Mouse (Mus musculus) frontal cortex, postnatal 10 days (tissue): Measurements from ENCODE around the gene RPS10-NUDT3.
A peak's percentile ranks its signal among the peaks of the same experiment; 100 is the strongest.

Experiments used
- DNase-seq, 2 experiments: peaks; one replicate each; pipeline ENCODE4 v3.0.0; 2022; ENCODE audit warnings: low spot score in 2 of 2, mixed read lengths in 1 of 2

The RPS10-NUDT3 gene

DNA sequence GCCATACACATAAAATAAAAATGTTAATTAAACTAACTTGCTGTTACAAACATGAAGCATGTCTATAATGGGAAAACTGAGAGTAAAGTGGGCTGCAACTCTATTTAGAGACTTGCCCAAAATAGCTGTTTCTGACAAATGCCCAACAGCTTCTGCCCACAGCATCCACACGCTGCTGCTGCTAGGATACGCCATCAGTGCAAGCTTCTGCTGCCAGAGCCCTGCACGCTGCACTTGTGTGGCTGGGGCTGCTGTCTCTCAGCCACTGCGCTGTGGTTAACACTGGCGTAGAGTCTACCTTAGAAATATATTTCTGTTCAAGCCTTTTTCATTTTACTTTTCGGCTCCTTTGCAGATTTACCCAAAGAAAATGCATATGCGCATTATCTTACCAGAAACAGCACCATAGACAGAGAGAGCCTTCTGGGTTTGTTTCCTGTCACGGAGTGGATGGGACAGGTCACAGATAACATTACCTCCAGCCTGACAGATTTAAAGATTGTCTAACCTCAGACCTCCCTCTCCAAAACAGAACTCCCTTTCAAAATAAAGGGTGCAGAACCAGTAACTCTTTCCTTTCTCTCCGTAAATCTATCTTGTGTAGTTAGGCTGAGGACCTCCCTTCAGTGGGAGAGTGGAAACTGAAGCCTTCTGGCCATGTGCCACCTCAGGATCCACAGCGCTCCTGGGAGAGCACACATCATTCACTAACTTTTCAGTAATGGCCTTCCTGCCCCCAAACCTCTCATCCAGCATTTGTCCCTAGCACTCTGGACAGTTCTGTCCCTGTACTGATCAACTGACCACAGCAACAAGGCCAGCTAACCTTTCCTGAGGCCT, 24.1 kb downstream of the RPS10-NUDT3 start:
- DNase-seq, result peak; percentile 49 to 65

GRCm38 (mm10) chr17:27609576-27609975, 25.4 kb downstream of the RPS10-NUDT3 start:
- no peak for DNase-seq

DNA sequence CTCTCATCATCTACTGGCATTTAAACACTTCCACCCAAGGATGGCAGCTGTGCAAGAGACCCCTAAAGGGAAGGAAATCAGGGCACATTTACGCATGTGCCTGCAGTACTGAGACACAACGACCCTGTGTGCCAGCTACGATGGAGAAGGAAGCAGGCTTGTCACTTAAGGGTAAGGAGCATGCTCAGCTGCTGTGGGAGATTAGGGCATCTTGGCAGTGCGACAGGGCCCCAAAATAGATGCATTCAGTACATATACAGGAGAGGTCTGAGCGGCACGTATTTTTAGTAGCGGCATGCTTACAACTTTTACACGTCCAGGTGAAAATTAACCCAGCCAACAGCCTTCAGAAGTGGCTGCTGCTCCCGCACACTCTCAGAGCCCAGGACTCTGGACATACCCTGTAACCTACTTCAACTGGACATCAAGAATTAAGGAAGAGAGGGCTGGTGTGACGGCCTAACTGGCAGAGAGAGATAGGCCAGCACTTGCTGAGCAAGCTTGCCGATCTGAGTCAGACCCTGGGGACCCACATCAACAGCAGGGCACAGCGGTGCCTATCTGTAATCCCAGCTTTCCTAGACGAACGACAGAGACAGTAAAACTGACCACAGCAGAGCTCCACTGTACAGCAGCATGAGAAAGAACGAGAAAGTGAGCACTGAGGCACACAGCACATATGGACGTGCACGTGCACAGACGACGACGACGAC, 31.3 kb downstream of the RPS10-NUDT3 start:
- DNase-seq, result no peak

DNA sequence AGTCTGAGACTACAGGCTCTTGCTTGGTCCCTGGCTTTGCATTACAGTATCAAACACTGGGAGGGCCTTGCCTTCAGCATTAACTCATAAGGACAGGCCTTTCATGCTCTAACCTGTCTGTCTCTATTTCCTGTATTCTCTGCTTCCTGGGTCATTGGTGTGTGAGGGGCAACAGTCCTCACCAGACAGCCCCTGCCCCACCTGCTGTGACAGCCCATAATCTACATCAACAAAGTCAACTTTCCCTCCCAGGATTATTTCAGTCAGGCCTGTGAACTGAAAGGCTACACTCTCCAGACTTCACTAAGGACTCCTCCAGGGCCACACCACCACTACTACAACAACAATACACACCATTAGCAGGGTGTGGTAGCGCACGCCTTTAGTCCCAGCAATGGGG, 32.0 kb downstream of the RPS10-NUDT3 start:
- DNase-seq, result no peak

DNA sequence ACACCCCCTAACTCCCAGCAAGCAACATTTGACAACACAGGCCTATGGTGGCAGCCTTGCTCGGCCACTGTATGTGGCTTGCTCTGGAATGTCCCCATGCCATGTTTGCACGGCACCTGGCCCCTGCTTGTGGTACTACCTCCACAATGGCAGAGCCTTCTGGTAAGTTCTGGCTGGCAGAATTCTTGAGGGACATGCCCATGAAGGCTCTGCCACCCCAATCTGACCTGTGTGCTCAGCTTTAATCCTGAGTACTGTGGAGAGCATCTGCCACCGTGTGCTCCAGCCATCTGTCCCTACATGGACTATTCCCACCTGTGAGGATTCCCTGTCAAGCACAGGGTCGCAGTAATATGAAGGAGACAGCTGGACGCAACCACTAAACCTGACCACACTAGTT, 34.2 kb downstream of the RPS10-NUDT3 start:
- DNase-seq, result no peak

DNA sequence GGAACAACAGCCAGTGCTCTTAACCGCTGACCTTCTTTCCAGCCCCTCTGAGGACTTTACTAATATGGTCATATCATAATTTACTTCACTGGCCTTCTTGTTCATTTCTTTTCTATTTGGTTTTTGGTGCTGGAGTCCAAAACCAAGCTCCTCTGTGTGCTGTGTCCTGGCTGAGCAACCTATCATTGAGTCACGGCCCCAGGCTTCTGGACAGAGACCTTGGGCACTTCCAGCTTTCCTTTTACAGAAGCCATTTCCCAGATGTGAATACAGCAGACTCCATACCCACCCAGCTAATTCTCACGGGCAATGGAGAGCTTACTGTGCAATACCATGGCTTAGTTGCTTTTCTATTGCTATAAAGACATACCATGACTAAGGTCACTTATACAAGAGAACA, 34.7 kb downstream of the RPS10-NUDT3 start:
- no peak for DNase-seq

DNA sequence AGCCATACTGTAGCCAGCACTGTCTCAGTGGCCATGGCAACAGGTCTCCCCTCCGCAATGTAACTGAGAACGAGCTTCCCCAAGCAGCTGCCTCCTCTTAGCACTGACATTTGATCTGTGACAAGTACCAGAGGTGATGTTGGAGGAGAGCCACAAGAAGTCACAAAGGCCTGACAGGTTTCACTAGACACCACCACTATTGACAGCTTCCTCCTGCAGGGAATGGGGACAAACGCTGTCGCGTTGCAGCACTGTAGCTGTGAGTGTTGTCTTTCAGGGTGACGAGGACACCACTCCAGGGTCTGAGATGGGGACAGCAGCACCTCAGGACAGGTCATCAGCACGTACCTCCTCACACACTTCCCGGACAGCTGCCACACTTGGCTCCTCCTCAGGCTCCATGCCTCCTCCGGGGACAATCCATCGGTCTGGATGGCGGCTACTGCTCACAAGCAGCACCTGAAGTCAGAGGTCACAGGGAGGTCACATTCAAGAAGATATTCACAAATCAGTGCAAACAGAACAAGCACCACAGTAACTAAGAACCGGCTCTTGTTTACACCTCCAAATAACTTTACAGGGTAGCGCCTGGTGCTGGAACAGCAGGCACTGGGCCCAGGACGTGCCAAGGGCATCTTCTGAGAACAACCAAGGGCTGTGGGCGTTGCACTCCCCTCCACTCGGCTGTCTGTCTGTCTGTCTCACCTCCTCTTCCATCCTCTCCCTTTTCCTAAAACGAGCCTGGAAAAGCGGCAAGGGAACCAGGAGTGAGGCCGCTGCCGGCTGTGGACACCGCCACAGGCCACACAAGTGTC, 38.4 kb downstream of the RPS10-NUDT3 start:
- DNase-seq, result no peak

- DNase-seq, result no peak
These were observed 39.2 kb downstream of the RPS10-NUDT3 start for GRCm38 (mm10) chr17:27595659-27596375.

GRCm38 (mm10) chr17:27592565-27592910, 42.5 kb downstream of the RPS10-NUDT3 start:
- DNase-seq, result no peak

- DNase-seq, result no peak
These were observed 43.0 kb downstream of the RPS10-NUDT3 start for GRCm38 (mm10) chr17:27591826-27592564.

DNA sequence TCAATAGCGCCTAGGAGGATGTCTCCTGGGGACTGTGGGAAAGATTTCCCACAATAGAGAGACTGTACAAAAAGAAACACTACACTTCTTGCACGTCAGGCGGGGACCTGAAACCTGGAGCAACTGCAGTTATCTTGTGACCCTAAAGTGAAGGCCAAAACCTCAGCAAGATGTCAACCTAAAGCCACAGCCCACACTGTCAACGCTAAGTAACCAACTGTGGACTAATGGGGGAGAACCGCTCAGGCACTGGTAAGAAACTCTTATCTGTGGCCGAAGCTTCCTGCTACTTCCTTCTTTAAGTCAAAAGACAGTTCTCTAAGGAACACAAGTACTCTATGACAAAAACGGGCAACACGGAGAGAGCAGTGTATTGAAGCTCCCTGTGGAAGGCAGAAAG, 46.8 kb downstream of the RPS10-NUDT3 start:
- no peak for DNase-seq

- DNase-seq, result no peak
These were observed 47.8 kb downstream of the RPS10-NUDT3 start for GRCm38 (mm10) chr17:27587252-27587651.

DNA sequence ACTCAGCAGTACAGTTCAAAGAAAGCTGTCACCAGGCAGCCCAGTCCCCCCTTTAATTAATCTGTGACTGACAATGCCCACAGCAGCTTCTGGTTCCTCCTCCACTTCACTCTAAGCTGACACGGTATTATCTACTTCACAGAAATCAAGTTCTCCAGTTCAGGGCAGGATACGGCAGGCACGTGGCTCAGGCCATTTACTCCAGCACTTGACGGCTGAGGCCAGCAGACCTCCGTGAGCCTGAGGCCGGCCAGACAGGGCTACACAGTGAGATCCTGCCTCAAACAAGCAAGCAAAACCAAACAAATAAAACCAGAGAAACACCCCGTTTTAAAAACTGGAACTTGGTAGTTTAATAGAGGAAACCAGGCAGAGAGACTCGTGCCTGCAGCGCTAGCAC, 48.4 kb downstream of the RPS10-NUDT3 start:
- DNase-seq, result no peak

- DNase-seq, result no peak
These were observed 51.7 kb downstream of the RPS10-NUDT3 start for GRCm38 (mm10) chr17:27583185-27583894.

DNA sequence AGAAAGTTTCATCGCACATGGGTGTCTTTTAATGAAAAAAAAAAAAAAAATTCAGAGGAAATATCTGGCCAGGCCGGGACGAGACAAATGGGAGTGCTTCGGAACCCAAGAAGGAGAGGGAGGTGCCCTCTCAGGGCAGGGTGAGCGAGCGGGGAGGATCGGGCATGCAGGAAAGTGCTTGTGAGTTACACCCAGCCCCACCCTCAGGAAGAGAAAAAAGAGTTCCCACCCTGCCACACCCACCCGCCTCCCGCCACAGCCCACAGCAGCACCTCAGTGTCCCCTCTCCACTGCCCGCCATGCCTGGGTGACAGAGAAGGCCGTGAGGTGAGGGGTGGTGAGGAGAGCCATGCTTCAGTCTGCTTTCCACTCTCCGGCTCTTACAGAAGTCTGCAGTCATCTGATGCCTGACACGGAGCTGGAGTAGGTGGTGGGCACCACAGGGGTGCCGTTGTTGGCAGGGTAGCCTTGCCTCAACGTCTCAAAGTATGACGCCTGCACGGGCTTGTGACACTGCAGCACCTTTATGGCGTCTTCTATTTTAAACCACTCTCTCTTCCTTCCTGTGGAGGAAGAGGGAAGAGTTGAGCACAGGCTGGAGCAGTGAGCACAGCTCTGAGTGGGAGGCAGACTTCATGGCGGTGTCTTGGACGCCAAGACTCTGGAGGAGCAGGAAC, 54.5 kb downstream of the RPS10-NUDT3 start:
- DNase-seq, result no peak

- no peak for DNase-seq
These were observed 55.2 kb downstream of the RPS10-NUDT3 start for GRCm38 (mm10) chr17:27579816-27580215.

GRCm38 (mm10) chr17:27578487-27578886, 56.5 kb downstream of the RPS10-NUDT3 start:
- DNase-seq, result no peak

DNA sequence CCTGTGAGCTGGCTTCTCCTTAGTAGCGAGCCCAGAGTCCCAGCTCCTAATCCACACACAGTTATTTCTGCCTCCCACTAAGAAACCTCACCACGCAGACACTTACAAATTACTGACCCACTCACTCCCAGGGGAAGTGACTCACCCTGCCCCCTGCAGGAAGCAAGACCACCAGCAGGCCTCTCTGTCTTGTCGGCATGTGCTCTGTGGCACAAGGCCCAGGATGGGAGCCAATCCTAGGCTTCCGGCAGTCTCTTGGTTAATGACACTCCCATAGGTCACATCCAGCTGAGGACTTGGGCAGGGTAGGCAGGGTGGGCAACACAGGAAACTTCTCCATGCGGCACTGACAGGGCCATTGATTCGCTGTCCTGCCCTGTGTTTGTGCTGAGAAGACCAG, 57.6 kb downstream of the RPS10-NUDT3 start:
- DNase-seq, result no peak

DNA sequence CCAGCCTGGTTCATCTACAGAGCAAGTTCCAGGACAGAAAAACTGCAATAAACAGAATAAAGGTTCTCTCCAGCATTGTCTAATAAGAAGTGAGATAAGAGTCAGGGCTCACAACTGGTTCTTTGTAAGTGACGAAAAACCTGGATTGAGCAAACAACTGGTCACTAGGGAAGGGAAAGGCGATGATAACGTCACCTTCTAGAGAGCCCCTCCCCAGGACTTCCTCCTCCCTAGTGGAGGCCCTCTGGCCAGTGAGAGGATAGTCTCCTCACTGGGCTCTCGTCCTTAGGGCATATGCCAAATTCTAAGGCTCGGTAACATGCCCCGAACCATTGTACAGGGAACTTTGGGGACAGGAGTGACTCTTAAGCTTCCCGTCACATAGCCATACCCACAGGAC, 59.0 kb downstream of the RPS10-NUDT3 start:
- no peak for DNase-seq
